Mouse (Mus musculus): Measurements from ENCODE around the gene Trim15. TPM values are rescaled to one million over a fixed set of nuclear protein-coding genes. Genes with fewer than 3 reads are reported as not detected.
"Not testable (repeated sequence)": the region's sequence is repeated elsewhere in the genome, so short reads cannot be mapped to it uniquely, and the experiment has no call there.

The Trim15 gene
- polyA plus RNA-seq, 1 experiment from 2014 or later = not detected

DNA sequence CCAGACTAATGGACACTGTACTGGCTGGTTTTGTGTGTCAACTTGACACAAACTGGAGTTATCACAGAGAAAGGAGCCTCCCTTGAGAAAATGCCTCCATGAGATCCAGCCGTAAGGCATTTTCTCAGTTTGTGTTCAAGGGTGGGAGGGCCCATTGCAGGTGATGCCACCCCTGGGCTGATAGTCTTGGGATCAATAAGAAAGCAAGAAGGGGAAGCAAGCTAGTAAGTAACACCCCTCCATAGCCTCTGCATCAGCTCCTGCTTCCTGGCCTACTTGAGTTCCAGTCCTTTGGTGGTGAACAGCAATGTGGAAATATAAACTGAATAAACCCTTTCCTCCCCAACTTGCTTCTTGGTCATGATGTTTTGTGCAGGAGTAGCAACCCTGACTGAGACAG, 24.5 kb upstream of the Trim15 start:
- H3K36me3 ChIP-seq (ENCODE audit: inconsistent target); H3K4me3 ChIP-seq (ENCODE audit: inconsistent target): not testable (repeated sequence)
- WGBS (ENCODE audit: missing documents) = 94% methylated on average over 1 of the region's 1 CpGs

DNA sequence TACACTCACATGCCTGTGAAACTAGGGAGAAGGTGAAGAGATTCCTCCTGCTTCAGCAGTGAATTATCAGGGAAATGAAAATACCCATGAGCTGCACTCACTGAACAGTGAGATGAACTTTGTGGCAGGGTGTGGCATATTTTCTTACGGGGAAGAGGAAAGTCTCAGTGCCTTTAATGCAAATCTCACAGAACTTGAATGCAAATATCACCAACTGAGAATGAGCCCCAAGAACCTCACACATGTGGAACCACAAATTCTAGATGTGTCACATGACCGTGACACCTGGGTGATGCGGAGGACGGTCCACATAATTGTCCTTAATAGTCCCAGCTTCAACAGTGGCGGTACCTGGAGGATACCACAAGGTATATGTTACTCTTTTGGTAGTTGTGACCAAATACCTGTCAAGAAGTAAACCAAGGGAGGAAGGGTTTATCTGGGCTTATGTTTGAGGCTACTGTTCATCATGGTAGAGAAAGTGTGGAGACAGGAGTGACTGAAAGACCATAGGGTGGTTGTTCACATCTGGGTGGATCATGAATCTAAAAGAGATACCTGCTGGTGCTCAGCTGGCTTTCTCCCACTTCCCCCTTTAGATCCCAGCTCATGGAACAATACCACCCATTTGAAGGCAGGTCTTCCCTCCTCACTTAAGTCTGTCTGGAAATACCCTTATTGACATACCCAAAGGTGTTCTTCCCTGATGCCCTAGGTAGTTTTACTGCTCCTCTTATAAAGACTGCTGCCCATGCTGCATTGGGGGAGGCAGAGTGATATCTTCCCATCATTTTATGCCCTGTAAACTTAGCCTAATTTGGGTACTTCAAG, 23.3 kb upstream of the Trim15 start, which contains the start of gene Trim40:
Gene Trim40 (minus strand): TSS at position 51 of the 831 bp plus-strand sequence.
- H3K36me3 ChIP-seq (ENCODE audit: inconsistent target) = no peaks in the 10 kb centered on the region
- no peak within 1 kb of the TSS for H3K27ac ChIP-seq
- H3K79me2 ChIP-seq (ENCODE audit: inconsistent target) = no peaks in the 10 kb centered on the region
- 79% methylated on average over 5 of the region's 5 CpGs for WGBS (ENCODE audit: missing documents)
- H3K4me3 ChIP-seq (ENCODE audit: inconsistent target) = no peak within 1 kb of the TSS

More for the DNA sequence above, 24.5 kb upstream of the Trim15 start:
- H3K27ac ChIP-seq; H3K79me2 ChIP-seq (ENCODE audit: inconsistent target): not testable (repeated sequence)

- WGBS (ENCODE audit: missing documents) = 92% methylated on average over 12 of the region's 12 CpGs
- H3K4me3 ChIP-seq (ENCODE audit: inconsistent target) = no peak overlapping the region
- no peaks in the 10 kb centered on the region for H3K36me3 ChIP-seq (ENCODE audit: inconsistent target)
- H3K27ac ChIP-seq = no peak overlapping the region
- no peaks in the 10 kb centered on the region for H3K79me2 ChIP-seq (ENCODE audit: inconsistent target)
Measured at GRCm38 (mm10) chr17:36885132-36885790, 18.3 kb upstream of the Trim15 start.

- no peak overlapping the region for H3K27ac ChIP-seq
- WGBS (ENCODE audit: missing documents) = 79% methylated on average over 2 of the region's 2 CpGs
- H3K4me3 ChIP-seq (ENCODE audit: inconsistent target) = no peak overlapping the region
- H3K79me2 ChIP-seq (ENCODE audit: inconsistent target) = no peaks in the 10 kb centered on the region
- no peaks in the 10 kb centered on the region for H3K36me3 ChIP-seq (ENCODE audit: inconsistent target)
Measured at GRCm38 (mm10) chr17:36883350-36883749, 16.3 kb upstream of the Trim15 start.

DNA sequence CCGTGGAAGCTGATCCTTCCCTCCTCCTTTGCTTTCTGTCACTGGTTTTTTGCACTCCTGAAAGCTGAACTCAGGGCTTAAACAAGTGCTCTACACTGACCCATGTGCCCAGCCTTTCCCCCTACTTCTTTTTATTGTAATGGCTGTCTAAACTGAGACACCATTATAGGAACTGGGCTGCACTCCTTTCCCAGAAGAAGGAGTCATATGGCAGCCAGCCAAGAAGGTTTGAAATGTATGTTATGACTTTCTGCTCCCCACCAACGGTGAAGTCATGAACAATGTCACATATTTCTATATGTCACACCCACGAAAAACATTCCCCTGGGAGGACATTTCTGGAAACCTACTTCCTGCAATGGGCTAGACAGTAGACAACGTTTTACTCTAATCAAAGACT, 7.6 kb upstream of the Trim15 start:
- Histone ChIP-seq H3K4me3 (ENCODE audit: inconsistent target) (no peak overlapping the region), H3K27ac (no peak overlapping the region), H3K79me2 (ENCODE audit: inconsistent target) (no peaks in the 10 kb centered on the region), H3K36me3 (ENCODE audit: inconsistent target) (no peaks in the 10 kb centered on the region)
- WGBS (ENCODE audit: missing documents) = 67% methylated on average over 4 of the region's 4 CpGs

DNA sequence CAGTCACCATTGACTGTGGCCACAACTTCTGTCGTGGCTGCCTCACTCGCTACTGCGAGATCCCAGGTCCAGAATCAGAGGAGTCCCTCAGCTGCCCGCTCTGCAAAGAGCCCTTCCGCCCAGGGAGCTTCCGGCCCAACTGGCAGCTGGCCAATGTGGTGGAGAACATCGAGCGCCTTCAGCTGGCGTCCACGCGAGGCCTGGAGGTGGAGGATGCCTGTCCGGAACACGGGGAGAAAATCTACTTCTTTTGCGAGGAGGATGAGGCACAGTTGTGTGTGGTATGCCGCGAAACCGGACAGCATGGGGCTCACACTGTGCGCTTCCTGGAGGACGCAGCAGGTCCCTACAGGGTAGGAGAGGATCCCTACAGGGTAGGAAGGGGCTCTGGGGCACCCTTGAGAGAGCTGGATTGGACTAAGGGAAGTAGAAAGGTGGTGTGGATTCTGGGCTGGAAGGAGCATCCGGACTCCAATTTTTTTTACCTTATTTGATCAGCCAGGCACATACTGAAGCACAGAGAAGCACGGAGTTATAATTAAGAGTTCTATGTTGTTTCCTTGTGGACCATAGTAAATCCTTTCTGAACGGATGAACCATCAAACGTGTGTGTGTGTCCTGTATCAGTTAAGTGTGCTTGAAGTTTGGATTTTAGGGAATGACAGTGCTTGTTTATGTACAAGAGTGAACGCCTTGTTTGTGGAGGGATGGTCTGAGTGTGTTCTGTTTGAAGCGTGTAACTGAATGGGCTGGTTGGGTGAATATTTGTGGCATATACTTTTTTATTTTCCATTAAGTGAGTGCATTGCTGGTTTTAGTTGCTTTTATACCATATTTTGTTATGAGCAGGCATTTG, 3.2 kb upstream of the Trim15 start:
- WGBS (ENCODE audit: missing documents) = 80% methylated on average over 25 of the region's 25 CpGs
- Histone ChIP-seq H3K79me2 (ENCODE audit: inconsistent target) (no peaks in the 10 kb centered on the region), H3K36me3 (ENCODE audit: inconsistent target) (no peaks in the 10 kb centered on the region), H3K27ac (no peak overlapping the region), H3K4me3 (ENCODE audit: inconsistent target) (no peak overlapping the region)

DNA sequence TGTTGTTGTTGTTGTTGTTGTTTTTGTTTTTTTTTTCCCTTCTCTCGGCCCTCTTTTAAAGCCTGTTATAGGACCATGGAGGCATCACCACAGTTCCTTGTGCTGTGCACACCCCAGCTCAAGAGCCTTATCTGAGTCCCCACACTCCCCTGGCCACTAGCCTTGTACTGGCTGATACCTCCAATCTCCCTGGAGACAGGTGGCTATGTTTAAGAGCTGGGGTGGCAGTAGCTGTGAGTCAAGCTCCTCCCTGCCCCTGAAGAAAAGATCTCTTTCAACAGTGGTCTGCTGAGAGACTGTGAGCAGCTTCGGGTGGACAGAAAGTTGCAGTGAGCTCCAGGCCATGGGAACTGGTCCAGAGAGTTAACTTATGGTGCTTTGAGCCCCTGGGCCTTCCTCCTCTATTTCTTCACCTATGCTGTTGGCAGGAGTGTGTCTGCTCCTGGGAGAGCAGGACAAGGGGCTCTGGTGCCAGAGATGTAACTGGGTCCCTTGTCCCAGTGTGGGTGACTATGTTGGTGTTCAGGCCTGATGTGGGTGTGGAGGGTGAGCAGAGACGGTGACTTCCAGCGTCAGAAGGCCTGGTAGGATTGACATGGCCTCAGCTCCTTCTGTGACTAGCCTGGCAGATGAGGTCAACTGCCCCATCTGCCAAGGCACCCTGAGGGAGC, 2.4 kb upstream of the Trim15 start, which contains the start of gene Trim10:
Gene Trim10 (plus strand): TSS at position 291 of the 671 bp plus-strand sequence.
- H3K36me3 ChIP-seq (ENCODE audit: inconsistent target) = no peaks in the 10 kb centered on the region
- WGBS (ENCODE audit: missing documents) = 95% methylated on average over 3 of the region's 4 CpGs
- H3K4me3 ChIP-seq (ENCODE audit: inconsistent target) = no peak within 1 kb of the TSS
- H3K79me2 ChIP-seq (ENCODE audit: inconsistent target) = no peaks in the 10 kb centered on the region
- H3K27ac ChIP-seq = no peak within 1 kb of the TSS

DNA sequence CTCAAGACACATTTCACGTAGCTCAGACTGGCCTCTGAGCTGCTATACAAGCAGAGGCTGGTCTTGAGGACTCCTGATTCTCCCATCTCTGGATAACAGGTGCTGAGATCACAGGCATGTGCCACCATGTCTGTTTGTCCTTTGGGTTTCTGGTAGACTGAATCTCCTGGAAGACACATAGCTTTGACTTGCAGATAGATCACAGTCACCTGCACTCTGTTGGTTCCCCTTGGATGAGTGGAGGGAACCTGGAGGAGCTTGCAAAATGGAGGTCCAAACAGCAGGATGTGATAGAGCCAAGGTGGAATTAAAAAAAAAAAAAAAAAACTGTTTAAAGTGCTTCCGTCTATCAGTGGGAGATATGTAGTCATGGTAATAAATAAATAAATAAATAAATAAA, 1.8 kb upstream of the Trim15 start:
- Histone ChIP-seq H3K79me2 (ENCODE audit: inconsistent target) (no peaks in the 10 kb centered on the region), H3K36me3 (ENCODE audit: inconsistent target) (no peaks in the 10 kb centered on the region), H3K27ac (no peak overlapping the region), H3K4me3 (ENCODE audit: inconsistent target) (no peak overlapping the region)
- 86% methylated on average over 1 of the region's 2 CpGs for whole genome bisulfite sequencing (ENCODE audit: missing documents)

GRCm38 (mm10) chr17:36861680-36862079, 5.3 kb downstream of the Trim15 start:
- no peak overlapping the region for H3K4me3 ChIP-seq (ENCODE audit: inconsistent target)
- 29% methylated on average over 2 of the region's 2 CpGs for WGBS (ENCODE audit: missing documents)
- H3K79me2 ChIP-seq (ENCODE audit: inconsistent target) = no peaks in the 10 kb centered on the region
- no peak overlapping the region for H3K27ac ChIP-seq
- peaks cover 21% of the 10 kb centered on the region for H3K36me3 ChIP-seq (ENCODE audit: inconsistent target)

DNA sequence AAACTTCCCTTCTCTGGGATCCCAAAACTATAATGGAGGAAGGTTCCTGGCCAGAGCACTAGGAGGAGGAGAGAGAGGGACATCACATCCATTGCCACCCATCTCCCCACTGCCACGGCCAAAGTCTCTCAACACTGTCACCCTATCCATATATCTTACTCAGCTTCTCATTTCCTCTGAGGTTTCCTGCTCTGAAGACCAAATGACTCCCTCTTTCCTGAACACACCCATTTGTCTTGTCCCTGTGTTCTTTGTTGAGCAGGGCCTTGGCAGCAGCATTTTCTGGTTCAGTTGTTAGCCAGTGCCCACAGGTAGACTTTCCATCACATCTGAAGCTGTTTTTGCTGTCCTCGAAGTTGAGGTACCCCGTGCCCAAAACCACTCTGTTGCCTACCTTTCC, 8.8 kb downstream of the Trim15 start:
- WGBS (ENCODE audit: missing documents) = 57% methylated on average over 3 of the region's 3 CpGs
- H3K4me3 ChIP-seq (ENCODE audit: inconsistent target) = no peak overlapping the region
- H3K36me3 ChIP-seq (ENCODE audit: inconsistent target) = peaks cover 54% of the 10 kb centered on the region
- no peak overlapping the region for H3K27ac ChIP-seq
- H3K79me2 ChIP-seq (ENCODE audit: inconsistent target) = no peaks in the 10 kb centered on the region

DNA sequence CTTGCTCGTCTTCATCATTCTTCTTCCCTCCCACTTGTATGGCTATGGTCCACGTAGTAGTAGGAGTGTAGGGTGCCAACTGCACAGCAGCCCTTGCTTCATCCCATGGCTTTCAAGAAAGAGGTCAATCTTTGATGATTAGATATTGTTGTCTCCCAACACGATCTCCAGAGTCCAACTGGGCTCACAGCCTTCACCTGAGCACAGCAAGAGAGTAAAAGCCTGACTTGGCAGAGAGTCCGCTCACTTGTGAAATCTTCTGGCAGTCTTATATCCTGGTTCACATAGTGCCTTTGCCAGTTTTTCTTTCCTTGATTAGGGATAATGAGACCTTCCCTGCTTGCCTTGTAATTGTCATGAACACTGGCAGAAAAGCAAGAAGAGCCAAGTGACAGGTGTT, 10.8 kb downstream of the Trim15 start:
- WGBS (ENCODE audit: missing documents) = 97% methylated on average over 4 of the region's 4 CpGs
- peaks cover 74% of the 10 kb centered on the region for H3K36me3 ChIP-seq (ENCODE audit: inconsistent target)
- no peaks in the 10 kb centered on the region for H3K79me2 ChIP-seq (ENCODE audit: inconsistent target)
- H3K4me3 ChIP-seq (ENCODE audit: inconsistent target) = no peak overlapping the region
- no peak overlapping the region for H3K27ac ChIP-seq

- peaks cover 1% of the 10 kb centered on the region; the same call in 1 of the 2 replicates for H3K79me2 ChIP-seq (ENCODE audit: inconsistent target)
- 88% methylated on average over 3 of the region's 3 CpGs for WGBS (ENCODE audit: missing documents)
- no peak overlapping the region for H3K4me3 ChIP-seq (ENCODE audit: inconsistent target)
- peaks cover 81% of the 10 kb centered on the region for H3K36me3 ChIP-seq (ENCODE audit: inconsistent target)
- H3K27ac ChIP-seq = no peak overlapping the region
Measured at GRCm38 (mm10) chr17:36855484-36855883, 11.5 kb downstream of the Trim15 start.

GRCm38 (mm10) chr17:36851627-36852026, 15.4 kb downstream of the Trim15 start:
- Histone ChIP-seq H3K4me3 (ENCODE audit: inconsistent target) (no peak overlapping the region), H3K79me2 (ENCODE audit: inconsistent target) (peaks cover 26% of the 10 kb centered on the region; the same call in 1 of the 2 replicates), H3K27ac (no peak overlapping the region), H3K36me3 (ENCODE audit: inconsistent target) (peaks cover 61% of the 10 kb centered on the region)
- 98% methylated on average over 5 of the region's 5 CpGs for WGBS (ENCODE audit: missing documents)

- Histone ChIP-seq H3K79me2 (ENCODE audit: inconsistent target) (peaks cover 30% of the 10 kb centered on the region; the same call in 1 of the 2 replicates), H3K27ac (no peak overlapping the region), H3K4me3 (ENCODE audit: inconsistent target) (no peak overlapping the region), H3K36me3 (ENCODE audit: inconsistent target) (peaks cover 59% of the 10 kb centered on the region)
- WGBS (ENCODE audit: missing documents) = 100% methylated on average over 5 of the region's 5 CpGs
Measured at GRCm38 (mm10) chr17:36851200-36851599, 15.8 kb downstream of the Trim15 start.

Measured in macrophage (primary cell).